Mouse (Mus musculus): Measurements from ENCODE around the gene 1700037H04Rik.
"Not testable (repeated sequence)": the region's sequence is repeated elsewhere in the genome, so short reads cannot be mapped to it uniquely, and the experiment has no call there.

Gene 1700037H04Rik

DNA sequence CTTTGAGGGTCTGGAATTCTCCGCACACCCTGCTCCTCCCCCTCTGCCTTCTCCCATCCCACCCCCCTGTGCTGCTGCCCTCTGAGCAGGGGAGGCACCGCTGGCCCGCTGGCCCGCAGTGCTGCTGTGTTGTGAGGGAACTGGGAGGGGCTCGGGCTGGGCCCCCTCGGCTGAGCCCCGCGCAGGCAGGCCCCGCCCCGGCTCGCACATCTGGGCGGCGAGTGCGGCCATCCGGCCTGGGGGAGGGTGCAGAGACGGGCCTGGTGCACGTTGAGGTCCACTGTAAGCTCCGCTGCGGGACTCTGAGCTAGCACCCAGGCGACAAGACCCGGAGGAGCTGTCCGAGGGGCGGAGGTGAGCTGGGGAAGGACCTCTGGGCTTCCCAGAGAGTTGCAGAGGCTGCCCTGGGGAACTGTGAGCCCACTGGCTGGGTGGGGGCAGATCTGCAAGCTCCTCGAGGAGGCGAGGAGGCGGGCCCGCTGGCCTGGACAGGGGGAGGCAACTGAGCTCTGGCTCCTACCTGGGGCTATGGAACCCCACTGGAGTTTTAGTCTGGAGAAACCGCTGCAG lies 32.6 kb downstream of the 1700037H04Rik start, which contains the start of gene Hspa12b:
Gene Hspa12b, plus strand, starts transcription at position 120 of the 570 bp plus-strand sequence.
- no peak for DNase-seq (ENCODE audit: low spot score)

GRCm38 (mm10) chr2:131125964-131126815 lies 33.7 kb downstream of the 1700037H04Rik start:
- no peak for DNase-seq (ENCODE audit: low spot score)

DNA sequence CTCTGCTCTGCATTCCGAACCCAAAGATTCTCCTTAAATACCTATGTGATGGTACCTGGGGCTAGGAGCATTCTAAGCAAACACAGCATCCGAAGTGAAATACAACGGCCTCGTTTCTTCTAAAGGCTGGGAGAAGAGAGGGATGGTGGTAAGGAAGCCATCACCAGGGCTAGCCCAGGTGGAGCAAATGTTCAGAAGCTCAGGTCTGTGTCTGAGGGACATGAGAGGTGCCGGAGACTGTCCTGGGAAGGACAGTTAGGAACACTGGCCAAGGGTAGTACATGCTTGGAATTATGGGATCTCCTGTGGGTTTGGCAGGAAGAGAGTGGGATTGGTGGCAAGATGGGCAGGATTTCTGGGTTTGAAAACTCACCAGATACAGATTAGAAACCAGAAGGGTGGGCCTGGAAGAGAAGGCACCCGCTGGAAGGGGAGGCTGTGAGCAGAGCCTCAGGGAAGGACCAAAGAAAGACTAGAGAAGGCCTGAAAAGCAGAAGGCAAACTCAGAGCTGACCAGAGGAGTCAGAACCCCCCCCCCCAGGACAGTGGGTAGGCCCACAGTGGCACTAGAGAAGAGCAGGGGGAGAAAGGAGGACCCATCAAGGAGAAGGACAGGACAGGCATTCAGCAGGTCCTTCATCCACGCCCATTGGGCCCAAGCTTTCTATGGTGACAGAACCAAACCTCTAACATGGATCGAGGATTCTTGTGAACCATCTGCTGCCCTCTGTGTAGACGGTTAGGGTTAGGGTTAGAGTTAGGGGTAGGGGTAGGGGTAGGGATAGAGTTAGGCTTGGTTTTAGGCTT lies 34.5 kb downstream of the 1700037H04Rik start:
- DNase-seq (ENCODE audit: low spot score): no peak

GRCm38 (mm10) chr2:131124166-131124565 lies 35.7 kb downstream of the 1700037H04Rik start:
- no peak for DNase-seq (ENCODE audit: low spot score)

GRCm38 (mm10) chr2:131118968-131119574 lies 40.8 kb downstream of the 1700037H04Rik start:
- no peak for DNase-seq (ENCODE audit: low spot score)

- no peak for DNase-seq (ENCODE audit: low spot score)
These were observed 53.9 kb downstream of the 1700037H04Rik start for GRCm38 (mm10) chr2:131105989-131106388.

DNA sequence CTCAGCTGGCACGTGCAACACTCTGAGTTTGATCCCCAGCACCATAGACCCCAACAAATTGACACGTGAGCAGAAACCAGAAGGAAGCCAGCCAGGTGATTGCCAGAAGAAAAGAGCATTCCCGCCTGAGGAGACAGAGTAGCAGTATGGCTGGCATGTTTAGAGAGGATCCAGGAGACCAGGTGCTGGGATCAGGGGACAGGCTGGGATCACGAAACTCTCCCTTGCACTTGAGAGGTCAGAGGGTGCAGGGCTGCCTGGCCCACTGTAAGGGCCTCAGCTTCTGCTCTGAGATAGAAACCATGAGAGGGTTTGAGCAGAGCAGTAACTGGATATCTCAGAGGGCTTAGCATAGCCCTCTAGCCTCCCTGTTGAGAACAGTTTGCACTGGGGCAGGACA lies 54.8 kb downstream of the 1700037H04Rik start:
- DNase-seq (ENCODE audit: low spot score): not testable (repeated sequence)

DNA sequence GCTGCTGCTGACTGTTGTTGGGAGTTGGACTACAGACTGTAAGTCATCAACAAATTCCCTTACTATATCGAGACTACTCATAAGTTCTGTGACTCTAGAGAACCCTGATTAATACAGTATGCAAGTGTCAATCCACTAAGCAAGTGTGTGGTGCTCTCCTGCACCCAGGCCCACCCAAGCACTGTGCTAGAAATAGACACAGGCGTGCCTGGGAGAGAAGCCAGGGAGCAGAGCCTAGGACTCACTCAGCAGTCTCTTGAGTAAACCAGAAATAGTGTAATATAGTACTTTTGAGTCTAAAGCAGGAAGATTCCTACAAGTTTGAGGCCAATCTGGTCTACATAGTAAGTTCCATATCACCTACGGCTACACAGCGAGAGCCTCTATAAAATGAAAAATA lies 55.9 kb downstream of the 1700037H04Rik start:
- no peak for DNase-seq (ENCODE audit: low spot score)

- DNase-seq (ENCODE audit: low spot score): no peak
These were observed 58.4 kb downstream of the 1700037H04Rik start for GRCm38 (mm10) chr2:131101530-131101929.

- DNase-seq (ENCODE audit: low spot score): no peak
These were observed 62.8 kb downstream of the 1700037H04Rik start for GRCm38 (mm10) chr2:131097087-131097486.

All from layer of hippocampus, adult 9-10 months (tissue).